Mouse (Mus musculus) midbrain, postnatal 0 days (tissue): ENCODE measurements around the gene Trip12. TPM values are rescaled to one million over a fixed set of nuclear protein-coding genes. Genes with fewer than 3 reads are reported as not detected.

Source experiments
- ATAC-seq: fragments of 200-750 bp; cut with Nextera tagmentation; 2 replicates; pipeline ENCODE4 v1.8.0; 2017; ENCODE audit warnings: moderate number of reproducible peaks, mild to moderate bottlenecking, moderate TSS enrichment, moderate library complexity; ENCODE audit not compliant: low FRiP score
- DNase-seq: peaks from one replicate; pipeline ENCODE4 v3.0.0-alpha.2; 2015; ENCODE audit warnings: low spot score
- H3K27ac ChIP-seq: fragments of 300-500 bp; sonication (generic); 2 replicates; pipeline ENCODE4 v1.5.1; 2014; ENCODE audit warnings: low read depth, mild to moderate bottlenecking, low read length, mixed read lengths
- H3K27me3 ChIP-seq: fragments of 300-500 bp; sonication (generic); 2 replicates; pipeline ENCODE4 v1.6.1; 2014; ENCODE audit warnings: low read length, control low read depth, mixed read lengths; ENCODE audit not compliant: insufficient read depth
- H3K36me3 ChIP-seq: fragments of 300-500 bp; sonication (generic); 2 replicates; pipeline ENCODE4 v1.6.1; 2014; ENCODE audit warnings: low read length, control low read depth, mixed read lengths; ENCODE audit not compliant: insufficient read depth
- H3K4me1 ChIP-seq: fragments of 300-500 bp; sonication (generic); 2 replicates; pipeline ENCODE4 v1.6.1; 2014; ENCODE audit warnings: mild to moderate bottlenecking, control low read depth, antibody characterized with exemption, low read length, mixed read lengths; ENCODE audit not compliant: insufficient read depth
- H3K4me2 ChIP-seq: fragments of 300-500 bp; sonication (generic); 2 replicates; pipeline ENCODE4 v1.6.1; 2014; ENCODE audit warnings: low read depth, mild to moderate bottlenecking, low read length, mixed read lengths; ENCODE audit not compliant: poor library complexity, severe bottlenecking
- H3K4me3 ChIP-seq: fragments of 300-500 bp; sonication (generic); 2 replicates; pipeline ENCODE4 v1.5.1; 2014; ENCODE audit warnings: low read depth, mild to moderate bottlenecking, low read length, moderate library complexity
- H3K9ac ChIP-seq: fragments of 300-500 bp; sonication (generic); replicated peaks from 2 replicates; pipeline ENCODE4 v1.6.1; 2014; ENCODE audit warnings: mild to moderate bottlenecking, low read length, moderate library complexity, mixed read lengths; ENCODE audit not compliant: poor library complexity, severe bottlenecking
- H3K9me3 ChIP-seq: fragments of 300-500 bp; sonication (generic); 2 replicates; pipeline ENCODE4 v1.6.1; 2016; ENCODE audit warnings: low read length, control low read depth
- CTCF ChIP-seq: IDR thresholded peaks from 2 replicates; pipeline ENCODE4 v1.5.1; 2016; ENCODE audit warnings: antibody characterized with exemption, mild to moderate bottlenecking
- WGBS: fragments of 180-500 bp; shearing (Covaris S2); extraction: QIAGEN DNeasy Blood & Tissue Kit; methylation state at CpG from one replicate; pipeline ENCODE4 v1.1.7; 2014; 5-methylcytosine and 5-hydroxymethylcytosine counted together
- polyA plus RNA-seq: library from polyadenylated mRNA; unstranded; fragments of >200 nt; fragmentation: Nextera tagmentation; extraction: Ambion mirVana; gene quantifications from 2 replicates; pipeline ENCODE4 v1.2.1, GENCODE M21; 2015
- total RNA-seq: library from RNA; depleted of rRNA; stranded (reverse); fragments of >200 nt; gene quantifications from 2 replicates; pipeline ENCODE4 v1.2.3, GENCODE M21; 2014

Trip12 gene
- total and polyA plus RNA-seq, 2 experiments from 2014 or later = 37.1 to 120 TPM

GRCm38 (mm10) chr1:84854966-84855365 is 14.7 kb upstream of the Trip12 start:
- no peak for DNase-seq
- no peak overlapping the region for H3K4me2 ChIP-seq
- H3K4me1 ChIP-seq = no peaks in the 10 kb centered on the region
- H3K27me3 ChIP-seq = no peaks in the 10 kb centered on the region
- H3K4me3 ChIP-seq = no peak overlapping the region
- H3K27ac ChIP-seq = no peak overlapping the region
- H3K9ac ChIP-seq = no peak overlapping the region
- no peak for ATAC-seq
- H3K36me3 ChIP-seq = no peaks in the 10 kb centered on the region
- H3K9me3 ChIP-seq = no peaks in the 10 kb centered on the region
- no peak for TF ChIP-seq CTCF
- WGBS = 77% methylated on average over 2 of the region's 2 CpGs

- Histone ChIP-seq H3K36me3 (no peaks in the 10 kb centered on the region), H3K27me3 (no peaks in the 10 kb centered on the region), H3K4me1 (no peaks in the 10 kb centered on the region)
Measured at GRCm38 (mm10) chr1:84853721-84854120, 13.4 kb upstream of the Trip12 start.

GRCm38 (mm10) chr1:84851512-84852235 is 11.4 kb upstream of the Trip12 start:
- H3K36me3 ChIP-seq = no peaks in the 10 kb centered on the region
- DNase-seq = no peak
- no peaks in the 10 kb centered on the region for H3K9me3 ChIP-seq
- no peak overlapping the region for H3K27ac ChIP-seq
- no peaks in the 10 kb centered on the region for H3K27me3 ChIP-seq
- 32% methylated on average over 9 of the region's 9 CpGs for WGBS
- no peak for TF ChIP-seq CTCF
- no peak overlapping the region for H3K4me3 ChIP-seq
- H3K9ac ChIP-seq = no peak overlapping the region
- ATAC-seq = no peak
- no peak overlapping the region for H3K4me2 ChIP-seq
- H3K4me1 ChIP-seq = no peaks in the 10 kb centered on the region

More at GRCm38 (mm10) chr1:84853721-84854120, 13.4 kb upstream of the Trip12 start:
- H3K9ac ChIP-seq = no peak overlapping the region
- H3K9me3 ChIP-seq = no peaks in the 10 kb centered on the region
- no peak overlapping the region for H3K4me2 ChIP-seq
- H3K27ac ChIP-seq = no peak overlapping the region
- DNase-seq = no peak
- ATAC-seq = no peak
- TF ChIP-seq CTCF = no peak
- no peak overlapping the region for H3K4me3 ChIP-seq
- 80% methylated on average over 1 of the region's 1 CpGs for WGBS

- H3K4me1 ChIP-seq = no peaks in the 10 kb centered on the region
- H3K4me2 ChIP-seq = no peak overlapping the region
- no peaks in the 10 kb centered on the region for H3K36me3 ChIP-seq
- no peak for ATAC-seq
- H3K9me3 ChIP-seq = no peaks in the 10 kb centered on the region
- 85% methylated on average over 7 of the region's 7 CpGs for WGBS
- no peak overlapping the region for H3K4me3 ChIP-seq
- H3K27ac ChIP-seq = no peak overlapping the region
- DNase-seq = no peak
- H3K9ac ChIP-seq = no peak overlapping the region
- no peak for TF ChIP-seq CTCF
- no peaks in the 10 kb centered on the region for H3K27me3 ChIP-seq
Measured at GRCm38 (mm10) chr1:84850471-84850870, 10.2 kb upstream of the Trip12 start.

GRCm38 (mm10) chr1:84849804-84850203 is 9.5 kb upstream of the Trip12 start:
- no peak overlapping the region for H3K9ac ChIP-seq
- 95% methylated on average over 7 of the region's 7 CpGs for WGBS

GRCm38 (mm10) chr1:84848801-84849455 is 8.6 kb upstream of the Trip12 start:
- WGBS = 97% methylated on average over 6 of the region's 6 CpGs
- no peak for DNase-seq
- H3K27me3 ChIP-seq = no peaks in the 10 kb centered on the region
- no peak overlapping the region for H3K4me3 ChIP-seq
- H3K9me3 ChIP-seq = no peaks in the 10 kb centered on the region
- H3K36me3 ChIP-seq = no peaks in the 10 kb centered on the region
- no peaks in the 10 kb centered on the region for H3K4me1 ChIP-seq
- no peak for TF ChIP-seq CTCF
- H3K9ac ChIP-seq = no peak overlapping the region
- no peak overlapping the region for H3K4me2 ChIP-seq
- no peak overlapping the region for H3K27ac ChIP-seq
- no peak for ATAC-seq

More at GRCm38 (mm10) chr1:84849804-84850203, 9.5 kb upstream of the Trip12 start:
- no peak for DNase-seq
- no peaks in the 10 kb centered on the region for H3K27me3 ChIP-seq
- no peaks in the 10 kb centered on the region for H3K36me3 ChIP-seq
- no peak overlapping the region for H3K4me2 ChIP-seq
- H3K27ac ChIP-seq = no peak overlapping the region
- no peak overlapping the region for H3K4me3 ChIP-seq
- ATAC-seq = no peak
- TF ChIP-seq CTCF = no peak
- no peaks in the 10 kb centered on the region for H3K4me1 ChIP-seq
- no peaks in the 10 kb centered on the region for H3K9me3 ChIP-seq
